Mouse (Mus musculus): ENCODE results near the gene AU040320.

The AU040320 gene

GRCm38 (mm10) chr4:126750046-126750683 is 3.2 kb upstream of the AU040320 start:
- DNase-seq (ENCODE audit: low read depth, low spot score) = no peak

- no peak for DNase-seq (ENCODE audit: low read depth, low spot score)
These were observed 2.3 kb upstream of the AU040320 start for GRCm38 (mm10) chr4:126750863-126751555.

DNA sequence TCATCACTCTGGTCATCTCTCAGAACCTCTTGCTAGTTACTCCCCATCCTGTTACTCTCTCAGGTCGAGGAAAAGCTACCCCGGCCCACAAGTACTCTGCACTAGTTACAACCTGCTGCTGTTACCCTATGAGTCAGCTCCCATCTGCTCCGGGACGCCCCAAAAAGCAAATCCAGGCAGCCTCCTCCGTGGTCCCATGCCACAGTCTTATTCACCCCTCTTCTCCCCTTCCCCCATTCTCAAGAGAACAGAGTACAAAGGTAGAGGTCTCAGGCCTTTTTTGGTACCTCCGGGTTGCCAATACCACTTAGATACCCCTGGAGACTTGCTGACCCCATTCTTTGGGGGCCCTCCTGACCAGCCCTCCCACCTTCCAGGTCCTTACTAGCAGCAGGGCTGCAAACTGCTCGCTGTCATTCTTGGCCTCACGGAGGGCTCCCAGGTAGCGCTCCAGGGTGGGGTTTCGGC is 1.8 kb upstream of the AU040320 start:
- no peak for DNase-seq (ENCODE audit: low read depth, low spot score)

DNA sequence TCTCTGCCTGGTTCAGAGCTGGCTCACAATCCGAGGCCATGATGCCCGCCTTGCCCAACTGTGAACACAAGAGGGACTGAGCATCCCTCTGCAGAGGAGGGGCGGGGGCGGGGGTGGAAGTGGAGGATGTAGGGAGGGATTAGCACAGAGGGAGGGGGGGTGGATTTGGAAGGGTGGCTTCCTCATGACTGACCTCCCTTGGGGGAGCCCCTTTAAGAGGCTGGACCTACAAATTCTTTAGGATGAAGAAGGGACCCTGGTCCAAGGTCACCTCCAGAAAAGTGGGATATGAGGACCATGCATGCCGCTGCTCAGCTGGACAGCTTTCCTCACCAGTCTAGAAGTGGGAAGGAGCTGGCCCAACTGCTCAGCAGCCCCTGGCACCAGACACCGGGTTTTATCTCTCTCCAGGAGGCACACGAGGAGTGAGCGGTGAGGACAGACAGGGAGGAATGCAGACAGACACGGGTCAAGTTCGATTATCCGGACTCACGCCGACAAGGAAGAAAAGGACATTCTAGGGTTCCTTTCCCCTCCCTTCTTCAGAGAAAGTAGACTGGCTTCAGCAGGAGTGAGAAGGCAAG is 1.2 kb upstream of the AU040320 start:
- no peak for DNase-seq (ENCODE audit: low read depth, low spot score)

DNA sequence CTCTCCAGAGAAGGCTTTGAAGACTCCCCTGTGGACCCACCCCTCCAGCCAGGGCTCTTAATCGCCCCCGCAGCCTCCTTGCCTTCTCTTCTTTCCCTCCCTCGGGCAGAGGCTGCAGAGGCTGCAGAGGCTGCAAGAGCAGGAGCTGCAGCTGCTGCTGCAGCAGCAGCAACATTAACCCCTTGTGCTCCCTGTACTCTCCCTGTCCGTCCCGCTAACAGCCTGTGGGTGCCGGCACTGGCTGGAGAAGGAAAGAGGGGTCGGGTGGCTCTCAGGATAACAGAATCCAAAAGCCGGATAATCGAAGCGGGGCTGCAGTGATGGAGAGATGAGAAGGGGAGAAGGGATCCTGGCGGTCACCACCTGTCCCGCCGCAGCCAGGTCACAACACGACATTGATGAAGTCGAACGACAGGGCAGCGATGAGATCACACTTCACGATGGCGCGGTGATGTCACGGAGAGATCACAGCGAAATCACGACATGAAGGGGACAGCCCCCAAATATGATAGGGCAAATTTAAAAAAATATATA is 669 bp upstream of the AU040320 start:
- no peak for DNase-seq (ENCODE audit: low read depth, low spot score)

DNA sequence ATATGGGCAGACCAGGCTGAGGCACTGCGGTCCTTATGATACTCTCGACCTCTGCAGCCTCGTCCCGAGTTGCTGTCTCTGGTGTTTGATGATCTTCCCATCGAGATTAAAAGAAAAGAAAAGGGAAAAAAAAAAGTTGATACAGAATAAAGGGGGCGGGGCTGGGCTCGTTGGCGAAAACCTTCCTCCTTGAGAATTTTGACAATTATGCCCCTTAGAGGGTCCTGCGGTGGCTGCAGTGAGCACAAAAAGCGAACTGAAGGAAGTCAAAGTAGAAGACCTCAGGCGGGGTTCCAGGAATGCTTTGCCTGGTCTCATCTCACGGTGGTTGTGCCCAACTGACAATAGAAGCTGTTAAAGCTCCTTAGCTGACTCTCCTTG is 877 bp downstream of the AU040320 start:
- no peak for DNase-seq (ENCODE audit: low read depth, low spot score)

- DNase-seq (ENCODE audit: low read depth, low spot score) = no peak
These were observed 1.5 kb downstream of the AU040320 start for GRCm38 (mm10) chr4:126754736-126755374.

DNA sequence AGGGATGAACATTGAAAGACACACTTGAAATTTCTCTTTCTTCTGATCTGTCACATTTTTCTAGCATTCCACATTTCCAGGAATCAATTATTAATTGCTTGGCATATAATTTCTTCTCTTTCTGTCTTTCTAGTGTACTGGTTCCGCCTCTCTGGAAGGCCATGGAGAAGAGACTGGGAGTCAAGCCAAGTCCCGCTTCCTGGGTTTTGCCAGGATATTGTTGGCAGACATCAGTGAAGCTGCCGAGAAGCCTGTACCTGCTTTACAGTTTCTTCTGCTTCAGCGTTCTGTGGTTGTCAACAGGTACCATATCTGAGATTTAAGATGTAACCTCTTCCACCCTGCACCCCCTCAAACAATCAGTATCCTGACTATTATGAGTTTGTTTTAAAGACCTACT is 3.4 kb downstream of the AU040320 start:
- DNase-seq (ENCODE audit: low read depth, low spot score) = no peak

DNA sequence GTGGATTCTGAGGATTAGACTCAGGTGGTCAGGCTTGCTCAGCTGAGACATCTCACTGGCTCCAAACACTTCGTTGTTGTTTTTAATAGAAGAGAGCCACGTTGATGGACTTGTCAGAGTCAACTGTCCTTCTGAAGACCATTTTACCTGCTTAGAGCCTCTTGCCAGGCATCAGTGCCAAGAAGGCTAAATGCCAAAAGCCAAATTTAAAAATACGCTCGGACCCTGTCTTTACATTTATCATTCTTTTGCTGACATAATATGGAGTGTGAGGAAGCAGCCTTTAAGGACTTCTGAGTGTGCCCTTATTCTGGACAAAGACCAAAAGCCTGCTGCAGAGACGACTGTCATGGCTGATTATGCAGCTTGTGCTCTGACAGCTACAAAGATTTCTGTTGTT is 5.0 kb downstream of the AU040320 start:
- DNase-seq (ENCODE audit: low read depth, low spot score) = no peak

GRCm38 (mm10) chr4:126759435-126759834 is 6.1 kb downstream of the AU040320 start:
- no peak for DNase-seq (ENCODE audit: low read depth, low spot score)

- no peak for DNase-seq (ENCODE audit: low read depth, low spot score)
These were observed 9.4 kb downstream of the AU040320 start for GRCm38 (mm10) chr4:126762586-126763359.

GRCm38 (mm10) chr4:126763483-126763882 is 10.1 kb downstream of the AU040320 start:
- DNase-seq (ENCODE audit: low read depth, low spot score) = no peak

- no peak for DNase-seq (ENCODE audit: low read depth, low spot score)
These were observed 16.6 kb downstream of the AU040320 start for GRCm38 (mm10) chr4:126769800-126770563.

DNA sequence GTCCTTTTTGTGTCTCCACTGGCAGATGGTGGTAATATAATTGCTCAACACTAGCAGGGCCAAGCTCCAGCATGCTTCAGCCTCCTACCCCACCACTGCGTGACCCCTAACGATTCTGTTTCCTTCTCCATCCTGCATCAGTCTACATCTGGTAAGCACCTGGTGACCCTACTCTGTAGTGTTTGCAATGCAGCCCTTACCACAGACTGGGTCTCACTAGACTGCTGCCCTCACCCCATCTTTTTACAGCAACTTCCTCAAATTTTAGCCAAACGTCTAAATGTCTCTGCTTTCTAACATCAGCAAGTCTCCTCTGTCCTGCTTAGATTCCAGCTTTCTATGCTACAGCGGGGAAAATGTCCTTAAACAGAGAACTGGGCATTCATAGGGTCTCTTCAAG is 17.5 kb downstream of the AU040320 start:
- DNase-seq (ENCODE audit: low read depth, low spot score) = no peak

DNA sequence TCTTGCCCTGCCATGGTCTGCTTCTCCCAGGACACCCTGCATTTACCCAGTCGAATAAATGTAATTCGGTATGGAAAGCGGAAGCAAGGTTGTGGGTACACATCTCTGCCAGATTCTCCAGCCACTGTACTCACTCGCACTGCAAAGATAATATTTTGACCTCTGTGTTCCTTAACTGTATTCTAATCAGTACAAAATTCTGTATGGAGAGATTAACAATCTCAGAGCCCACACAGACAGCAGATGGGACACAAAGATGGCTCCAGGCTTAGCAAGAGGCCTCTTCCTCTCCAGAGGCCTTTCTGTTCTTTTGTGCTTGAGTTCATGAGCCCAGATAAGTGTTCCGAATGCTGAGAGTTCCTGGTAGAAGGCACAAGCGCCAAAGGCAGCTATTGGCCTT is 20.5 kb downstream of the AU040320 start:
- no peak for DNase-seq (ENCODE audit: low read depth, low spot score)

DNA sequence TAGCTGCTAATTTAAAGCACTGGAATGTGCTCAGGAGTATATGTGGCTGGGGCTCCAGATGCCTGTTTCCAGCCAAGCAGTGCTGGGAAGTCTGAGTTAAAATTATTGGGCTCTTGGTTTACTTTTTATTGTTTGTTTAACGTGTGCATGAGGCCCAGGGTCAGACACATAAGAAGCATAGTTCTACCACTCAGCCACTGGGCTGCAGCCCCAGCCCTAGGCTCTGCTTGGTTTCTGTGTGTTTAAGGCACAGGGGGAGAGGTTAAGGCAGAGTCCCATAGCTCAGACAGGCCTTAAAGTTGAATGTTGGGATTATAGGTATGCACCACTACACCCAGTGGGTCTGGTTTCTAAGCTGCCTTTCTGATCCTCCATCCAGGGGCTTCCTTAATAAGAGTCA is 21.8 kb downstream of the AU040320 start:
- no peak for DNase-seq (ENCODE audit: low read depth, low spot score)

GRCm38 (mm10) chr4:126779148-126779581 is 25.8 kb downstream of the AU040320 start:
- DNase-seq (ENCODE audit: low read depth, low spot score) = no peak

DNA sequence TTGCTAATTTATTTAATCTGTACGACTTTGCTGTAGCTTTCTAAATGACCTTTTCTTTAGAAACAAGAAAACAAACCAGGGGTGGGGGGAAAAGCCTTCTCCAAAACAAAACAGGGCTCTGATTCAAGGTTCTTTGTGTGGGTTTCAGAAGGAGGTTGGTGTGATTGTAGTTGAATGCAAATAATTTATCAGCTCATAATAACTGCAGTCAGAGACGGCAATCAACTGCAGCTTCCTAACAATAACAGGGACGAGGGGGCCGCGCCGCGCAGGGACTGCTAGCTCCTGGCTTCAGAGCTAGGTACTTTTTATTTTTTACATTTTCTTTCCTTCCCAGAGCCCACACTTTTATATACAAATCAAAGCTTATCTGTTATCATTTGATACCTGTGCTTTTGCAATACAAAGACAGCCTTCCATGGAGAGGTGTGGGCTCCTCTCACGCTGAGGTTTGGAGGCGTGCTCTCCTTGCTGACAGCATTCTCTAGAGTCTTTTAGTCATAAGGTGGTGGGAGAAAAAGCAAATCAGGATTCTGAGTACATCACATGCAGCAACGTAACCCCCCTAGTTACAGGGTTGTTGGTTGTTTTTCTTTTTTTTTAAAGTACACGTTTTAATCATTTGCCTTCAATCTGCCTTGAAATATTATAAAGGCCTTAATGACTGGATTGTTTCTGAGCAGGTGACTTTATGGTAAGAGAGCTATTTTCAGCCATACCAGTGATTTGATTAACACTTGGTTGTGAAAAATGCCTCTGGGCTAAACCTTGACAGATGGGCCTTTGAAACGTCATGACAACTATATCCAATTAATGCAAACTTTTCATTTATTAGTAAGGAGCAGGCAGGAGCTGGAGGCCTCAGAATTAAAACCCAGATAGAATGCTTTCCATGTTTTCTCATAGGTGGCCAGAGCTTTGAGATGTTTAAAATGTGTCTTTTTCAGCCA is 26.8 kb downstream of the AU040320 start:
- DNase-seq (ENCODE audit: low read depth, low spot score) = no peak

DNA sequence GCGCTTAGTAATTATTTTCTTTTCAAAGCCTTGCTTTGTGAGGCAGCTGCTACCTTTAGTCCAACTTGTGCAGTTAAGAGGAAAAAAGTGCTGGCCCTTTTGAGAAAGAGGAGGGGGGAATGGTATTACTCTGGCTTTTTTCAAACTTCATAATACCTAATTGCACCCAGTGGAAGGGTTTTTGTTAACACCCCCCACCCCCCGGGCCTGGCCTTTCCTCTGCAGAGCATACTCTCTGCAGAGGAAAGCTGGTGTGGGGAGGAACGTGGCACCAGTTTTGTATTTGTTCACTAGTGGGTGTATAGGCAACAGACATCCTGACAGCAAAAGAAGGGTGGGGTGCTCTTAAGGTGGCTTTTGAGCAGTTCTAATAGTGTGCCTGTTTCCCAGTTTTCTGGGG is 28.5 kb downstream of the AU040320 start:
- no peak for DNase-seq (ENCODE audit: low read depth, low spot score)

- no peak for DNase-seq (ENCODE audit: low read depth, low spot score)
These were observed 29.2 kb downstream of the AU040320 start for GRCm38 (mm10) chr4:126782512-126782911.
